Mouse (Mus musculus) cerebellum, postnatal 4 days (tissue): ENCODE measurements around the gene Erc2.
A peak's percentile ranks its signal among the peaks of the same experiment; 100 is the strongest.

Experiments used
- DNase-seq, 2 experiments: peaks; one replicate each; pipeline ENCODE4 v3.0.0; 2022; ENCODE audit warnings: low spot score in 2 of 2, mixed read lengths in 1 of 2

Erc2 gene

GRCm38 (mm10) chr14:28441240-28441967 lies 819.2 kb downstream of the Erc2 start:
- DNase-seq = no peak

DNA sequence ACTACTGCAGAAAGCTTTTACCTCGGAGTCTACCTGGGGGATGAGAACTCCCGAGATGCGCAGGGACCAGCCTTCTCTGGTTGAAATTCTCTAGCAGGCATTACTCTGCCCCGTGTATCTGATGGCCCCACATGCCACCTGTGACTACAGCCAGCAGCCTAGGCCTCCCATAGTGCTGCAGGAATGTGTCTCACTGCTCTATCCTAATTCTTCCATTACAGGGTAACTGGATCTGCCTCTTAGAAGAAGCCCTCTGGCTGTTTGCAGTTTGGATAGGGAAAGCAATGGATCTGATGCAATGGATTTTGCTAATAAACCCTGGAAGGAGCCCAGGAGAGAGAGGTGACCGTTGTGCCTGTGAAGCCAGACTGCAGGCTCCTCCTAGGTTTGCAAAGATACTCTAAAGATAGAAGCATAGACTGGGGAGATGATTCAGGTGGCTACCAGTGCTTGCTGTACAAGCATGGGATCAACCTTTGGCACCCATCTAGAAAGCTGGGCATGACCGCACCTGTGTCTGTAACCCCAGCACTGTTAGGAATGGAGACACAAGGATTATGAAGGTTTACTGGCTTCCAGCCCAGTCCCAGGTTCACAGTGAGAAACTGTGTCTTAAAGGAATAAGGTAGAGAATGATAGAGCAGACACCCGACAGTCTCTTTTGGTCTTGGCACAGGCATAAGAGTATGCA lies 821.2 kb downstream of the Erc2 start:
- no peak for DNase-seq

DNA sequence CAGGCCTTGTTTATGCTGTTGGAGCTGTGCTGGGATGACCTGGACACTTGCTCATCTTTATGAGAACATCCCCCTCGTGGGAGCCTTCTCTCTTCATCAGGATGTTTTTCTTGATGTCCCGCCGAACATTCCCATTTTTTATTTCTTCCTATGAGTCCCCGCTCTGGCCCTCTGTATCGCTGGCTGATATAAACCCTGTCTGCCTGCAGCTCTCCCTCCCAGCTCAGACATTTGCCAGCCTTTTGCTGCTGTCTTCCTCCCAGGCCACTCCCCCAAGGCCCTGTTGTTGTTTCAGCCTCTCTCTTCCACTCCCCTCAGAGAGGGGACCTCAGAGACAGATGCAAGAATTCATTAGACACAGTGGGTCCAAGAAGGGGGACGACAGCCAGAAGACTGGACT lies 823.5 kb downstream of the Erc2 start:
- no peak for DNase-seq

GRCm38 (mm10) chr14:28451771-28452170 lies 829.5 kb downstream of the Erc2 start:
- DNase-seq = no peak

GRCm38 (mm10) chr14:28456372-28457076 lies 834.3 kb downstream of the Erc2 start:
- no peak for DNase-seq

DNA sequence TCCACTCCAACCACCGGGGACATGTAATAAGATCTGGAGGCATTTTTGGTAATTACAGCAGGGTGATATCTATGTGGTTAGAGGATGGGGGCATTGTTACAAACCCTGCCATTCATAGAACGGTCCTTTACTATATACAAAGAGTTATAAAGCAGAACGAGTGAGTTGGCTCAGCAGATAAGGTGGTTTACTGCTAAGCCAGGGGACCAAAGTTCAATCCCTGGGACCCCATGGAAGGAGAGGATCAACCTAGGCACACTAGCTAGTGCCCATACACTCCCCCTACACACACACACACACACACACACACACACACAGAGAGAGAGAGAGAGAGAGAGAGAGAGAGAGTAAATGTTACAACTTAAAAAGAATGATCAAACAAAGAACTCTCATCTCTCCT lies 835.2 kb downstream of the Erc2 start:
- DNase-seq = no peak

GRCm38 (mm10) chr14:28467956-28468355 lies 845.7 kb downstream of the Erc2 start:
- DNase-seq = no peak

DNA sequence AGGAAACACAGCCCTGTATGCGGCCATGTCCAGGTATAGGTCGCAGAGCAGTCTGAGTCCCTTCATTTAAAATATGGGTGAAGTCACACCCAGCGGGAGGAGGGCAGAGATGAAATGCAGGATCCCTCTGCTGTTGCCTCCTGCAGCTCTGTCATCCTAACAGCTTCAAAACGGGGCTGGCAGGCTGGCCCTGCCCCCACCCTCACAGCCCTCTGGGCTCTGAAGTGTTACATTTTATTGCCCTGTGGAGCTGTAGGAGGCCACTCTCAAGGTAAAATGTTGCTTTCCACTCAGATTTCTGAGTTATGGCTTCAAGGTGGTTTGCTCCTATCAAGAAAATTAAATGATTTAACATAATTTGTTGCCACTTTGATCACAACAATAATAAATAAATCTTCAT lies 847.5 kb downstream of the Erc2 start:
- DNase-seq = no peak

GRCm38 (mm10) chr14:28470212-28470611 lies 848.0 kb downstream of the Erc2 start:
- DNase-seq = no peak

- no peak for DNase-seq
These were observed 852.8 kb downstream of the Erc2 start for GRCm38 (mm10) chr14:28475012-28475411.

- DNase-seq = no peak
These were observed 853.2 kb downstream of the Erc2 start for GRCm38 (mm10) chr14:28475421-28475820.

DNA sequence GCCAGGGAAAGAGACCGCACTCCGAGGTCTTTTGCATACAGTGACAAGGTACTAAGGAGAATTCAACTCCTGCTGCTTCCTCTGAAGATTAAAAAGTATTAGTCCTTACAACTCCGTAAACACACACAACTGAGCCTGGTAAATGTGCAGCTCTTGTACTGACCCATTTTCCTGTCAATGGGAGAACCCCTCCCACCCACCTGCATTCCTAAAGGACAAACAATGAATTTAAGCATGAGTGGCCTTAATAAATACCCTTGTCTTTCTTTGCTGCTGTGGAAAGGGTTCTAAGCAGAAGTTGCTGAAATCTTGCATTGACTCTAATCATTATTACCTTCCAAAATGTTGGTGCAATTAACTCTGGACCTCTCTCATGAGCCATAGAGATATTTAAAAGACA lies 854.5 kb downstream of the Erc2 start:
- DNase-seq = no peak

- DNase-seq = no peak
These were observed 858.6 kb downstream of the Erc2 start for GRCm38 (mm10) chr14:28480866-28481265.

GRCm38 (mm10) chr14:28493806-28494205 lies 871.6 kb downstream of the Erc2 start:
- no peak for DNase-seq

DNA sequence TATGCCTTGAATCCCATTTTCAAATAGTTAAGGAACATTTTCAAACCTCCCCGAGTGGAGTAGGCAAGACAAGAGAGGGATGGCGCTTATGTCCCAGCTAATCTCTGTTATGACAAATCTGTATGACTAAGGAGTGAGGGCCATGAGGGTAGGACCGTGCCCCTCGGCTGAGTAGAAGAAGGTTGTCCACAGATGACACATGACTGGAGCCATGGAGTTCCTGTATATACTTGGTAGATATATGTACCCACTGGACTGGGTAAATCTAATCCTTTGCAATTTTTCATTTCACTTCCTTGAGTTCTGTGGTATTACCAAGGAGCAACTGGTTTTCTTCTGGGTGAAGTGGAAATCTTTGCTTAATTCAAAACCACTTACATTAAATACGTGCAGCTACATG lies 872.0 kb downstream of the Erc2 start:
- no peak for DNase-seq

- no peak for DNase-seq
These were observed 879.1 kb downstream of the Erc2 start for GRCm38 (mm10) chr14:28501216-28501878.

DNA sequence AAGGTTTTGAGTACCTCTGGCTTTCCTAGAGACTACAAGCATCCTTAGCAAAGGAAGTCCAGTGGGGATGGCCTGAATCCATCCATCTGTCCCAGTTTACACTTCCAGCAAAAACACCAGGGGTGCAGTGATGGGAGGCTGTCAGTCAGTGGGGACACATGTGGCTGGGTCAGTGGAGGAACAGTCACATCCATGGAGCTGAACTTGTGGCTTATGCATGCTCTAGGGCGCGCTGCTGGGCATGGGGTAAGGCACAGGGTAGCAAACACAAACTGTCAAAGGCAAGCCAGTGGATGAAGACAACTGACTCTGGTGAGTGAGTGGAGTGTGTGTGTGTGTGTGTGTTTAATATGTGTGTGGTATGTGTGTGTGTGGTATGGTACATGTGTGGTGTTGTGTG lies 881.0 kb downstream of the Erc2 start:
- DNase-seq = no peak

DNA sequence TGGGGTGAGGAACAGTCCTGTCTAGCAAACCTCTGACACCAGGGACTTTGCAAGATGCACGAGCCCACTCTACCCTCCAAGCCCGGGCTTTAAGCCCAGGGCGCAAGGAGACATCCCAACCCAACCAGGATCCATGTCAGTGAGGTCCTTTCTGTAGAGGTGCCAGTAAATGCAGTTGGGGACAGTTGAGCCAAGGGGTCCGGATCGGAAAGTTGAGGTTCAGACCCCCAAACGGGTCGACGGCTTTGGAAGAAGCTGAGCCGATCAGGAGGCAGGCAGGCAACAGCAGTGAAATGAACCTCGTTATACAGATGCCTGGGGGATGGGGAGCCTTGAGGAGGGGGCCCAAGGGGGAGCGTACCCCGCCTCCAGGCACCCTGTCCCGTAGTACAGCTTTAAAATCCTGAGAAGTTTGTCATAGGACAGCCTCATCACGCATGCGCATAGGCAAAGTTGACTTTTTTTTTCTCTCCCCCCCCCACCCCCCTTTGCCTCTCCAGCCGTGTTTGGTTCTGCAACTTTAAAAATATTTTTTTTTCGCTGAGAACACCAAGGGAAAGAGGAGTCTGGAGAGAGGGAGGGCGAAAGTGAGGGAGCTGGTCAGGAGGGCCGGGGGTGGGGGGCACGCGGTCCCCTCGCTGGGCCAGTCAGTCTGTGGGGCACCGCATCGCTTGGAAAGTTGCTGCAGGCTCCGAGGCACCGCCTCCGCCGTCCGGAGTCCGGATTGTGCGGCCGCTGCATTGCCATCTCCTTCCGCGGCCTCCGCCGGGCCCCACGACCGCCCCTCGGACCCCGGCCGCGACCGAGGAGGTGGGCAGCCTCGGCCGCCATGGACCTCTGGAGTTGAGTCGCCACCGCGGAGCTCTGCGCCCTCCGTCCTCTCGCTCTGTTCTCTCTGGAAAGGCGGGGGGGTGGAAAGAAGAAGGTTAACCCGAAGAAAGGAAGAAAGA lies 882.1 kb downstream of the Erc2 start, which contains the start of gene Wnt5a:
TSS of gene Wnt5a (plus strand) at position 650 of the 950 bp plus-strand sequence.
- DNase-seq = peak in 1 of 2 experiments; percentile 23

GRCm38 (mm10) chr14:28505051-28505585 lies 882.9 kb downstream of the Erc2 start:
- DNase-seq = peak in 1 of 2 experiments; percentile 42

- peak in 1 of 2 experiments; percentile 47 for DNase-seq
These were observed 883.6 kb downstream of the Erc2 start for GRCm38 (mm10) chr14:28505586-28506375.
